Mouse (Mus musculus) right cerebral cortex, adult 18-20 months (tissue): Measurements from ENCODE around the gene Rnf10.

ENCODE experiments used
- DNase-seq: peaks from one replicate; pipeline ENCODE4 v3.0.0; 2022; ENCODE audit warnings: mixed read lengths

Rnf10 gene

GRCm38 (mm10) chr5:115233031-115233780 lies 39.5 kb downstream of the Rnf10 start:
- no peak for DNase-seq

GRCm38 (mm10) chr5:115232516-115232915 lies 40.2 kb downstream of the Rnf10 start:
- no peak for DNase-seq

- no peak for DNase-seq
Measured at GRCm38 (mm10) chr5:115231552-115232120, 41.1 kb downstream of the Rnf10 start.

GRCm38 (mm10) chr5:115230830-115231551 lies 41.7 kb downstream of the Rnf10 start:
- DNase-seq: peak; percentile 85

GRCm38 (mm10) chr5:115222485-115222884 lies 50.2 kb downstream of the Rnf10 start:
- DNase-seq: no peak

- DNase-seq: peak; percentile 86
Measured at GRCm38 (mm10) chr5:115220931-115221640, 51.6 kb downstream of the Rnf10 start.

- DNase-seq: peak; percentile 61
Measured at GRCm38 (mm10) chr5:115217998-115218397, 54.7 kb downstream of the Rnf10 start.

GRCm38 (mm10) chr5:115215273-115216185 lies 57.2 kb downstream of the Rnf10 start:
- DNase-seq: no peak

GRCm38 (mm10) chr5:115214864-115215263 lies 57.8 kb downstream of the Rnf10 start:
- DNase-seq: peak; percentile 81

- DNase-seq: peak; percentile 74
Measured at GRCm38 (mm10) chr5:115212861-115213260, 59.8 kb downstream of the Rnf10 start.

- DNase-seq: no peak
Measured at GRCm38 (mm10) chr5:115212451-115212850, 60.2 kb downstream of the Rnf10 start.

- DNase-seq: no peak
Measured at GRCm38 (mm10) chr5:115210380-115210779, 62.3 kb downstream of the Rnf10 start.

GRCm38 (mm10) chr5:115208601-115209000 lies 64.1 kb downstream of the Rnf10 start:
- DNase-seq: no peak

GRCm38 (mm10) chr5:115207892-115208291 lies 64.8 kb downstream of the Rnf10 start:
- DNase-seq: no peak

GRCm38 (mm10) chr5:115207244-115207643 lies 65.5 kb downstream of the Rnf10 start:
- no peak for DNase-seq

- peak; percentile 77 for DNase-seq
Measured at GRCm38 (mm10) chr5:115204562-115205311, 68.0 kb downstream of the Rnf10 start.

GRCm38 (mm10) chr5:115203735-115204561 lies 68.8 kb downstream of the Rnf10 start:
- no peak for DNase-seq

- DNase-seq: no peak
Measured at GRCm38 (mm10) chr5:115194626-115195221, 78.0 kb downstream of the Rnf10 start.

- DNase-seq: peak; percentile 83
Measured at GRCm38 (mm10) chr5:115193669-115194625, 78.8 kb downstream of the Rnf10 start, which contains the start of gene Cabp1. Gene Cabp1, minus strand, starts transcription at chr5:115194381.
